In genomic region chr8:13493011-13493410, GRCm38 (mm10) we compare ENCODE assay signal across 9 mouse cellular contexts. TPM values are rescaled to one million over a fixed set of nuclear protein-coding genes. Genes with fewer than 3 reads are reported as not detected.
DNase-seq lines count a peak whose midpoint lies in the region; ATAC-seq lines count a peak whose summit lies in the region.
"Had no signal": no experiment of that assay in that cellular context is flagged by ENCODE, and none has a peak within 500 bp of the region (broad histone marks: within the 10 kb centered on the region; RNA-seq: fewer than 3 reads in every experiment).

No protein-coding gene starts in this region.

- WGBS in hindbrain, embryonic 15.5 days: 47% methylated on average over 11 of the region's 11 CpGs
- WGBS in lung, embryonic 16.5 days: 39% methylated on average over 11 of the region's 11 CpGs

- peaks cover 32% of the 10 kb centered on the region for H3K4me1 ChIP-seq in hindbrain, embryonic 15.5 days (replicated peaks)
- H3K4me1 ChIP-seq in lung, embryonic 16.5 days (replicated peaks; ENCODE audit: control insufficient read depth, insufficient read depth, low read length): peaks cover 32% of the 10 kb centered on the region

- H3K9ac ChIP-seq in hindbrain, embryonic 15.5 days: no peak overlapping the region
- no peak overlapping the region; the same call in 1 of the 2 replicates for H3K9ac ChIP-seq in lung, embryonic 16.5 days (ENCODE audit: low read length)

- no peaks in the 10 kb centered on the region; the same call in 1 of the 2 replicates for H3K36me3 ChIP-seq in hindbrain, embryonic 15.5 days
- H3K36me3 ChIP-seq in lung, embryonic 16.5 days (ENCODE audit: control insufficient read depth, insufficient read depth, low read length): no peaks in the 10 kb centered on the region

- no peaks in the 10 kb centered on the region for H3K9me3 ChIP-seq in hindbrain, embryonic 15.5 days
- H3K9me3 ChIP-seq in lung, embryonic 16.5 days (ENCODE audit: control insufficient read depth, low read length): no peaks in the 10 kb centered on the region

- H3K27ac ChIP-seq in hindbrain, embryonic 15.5 days (replicated peaks): no peak overlapping the region; the same call in 1 of the 2 replicates
- H3K27ac ChIP-seq in lung, embryonic 16.5 days (ENCODE audit: low read length): no peak overlapping the region

- no peak for ATAC-seq in hindbrain, embryonic 15.5 days (ENCODE audit: low FRiP score, low read depth)
- ATAC-seq in lung, embryonic 16.5 days (ENCODE audit: low read depth): peak; percentile 29; the same call in 1 of the 2 replicates
- ATAC-seq: Patski had no signal

- H3K4me3 ChIP-seq in hindbrain, embryonic 15.5 days: peak overlapping the region; percentile 52
- H3K4me3 ChIP-seq in lung, embryonic 16.5 days (ENCODE audit: low read length): peak overlapping the region; percentile 69

- peak; percentile 36 for DNase-seq in right cerebral cortex, postnatal 14 days
- no peak for DNase-seq in right cerebral cortex, adult 18-20 months
- DNase-seq in gastrocnemius, postnatal 14 days: peak; percentile 56
- DNase-seq in thymus, adult 18-20 months: no peak
- DNase-seq in spleen, postnatal 4 days (ENCODE audit: low spot score in 2 of 2): no peak
- no peak for DNase-seq in layer of hippocampus, postnatal 25 days (ENCODE audit: extremely low spot score in 1 of 2, low spot score in 1 of 2)

- intact Hi-C loops in gastrocnemius, postnatal 14 days (cut with DNase I; ENCODE audit: low total_unique reads): no loop called here

- no peaks in the 10 kb centered on the region; the same call in 1 of the 2 replicates for H3K27me3 ChIP-seq in hindbrain, embryonic 15.5 days
- peaks cover 6% of the 10 kb centered on the region; the same call in 1 of the 2 replicates for H3K27me3 ChIP-seq in lung, embryonic 16.5 days (ENCODE audit: control insufficient read depth, insufficient read depth, low read depth, low read length)
- H3K27me3 ChIP-seq: Patski had no signal

- peak overlapping the region; percentile 63 for H3K4me2 ChIP-seq in hindbrain, embryonic 15.5 days
- peak overlapping the region; percentile 98 for H3K4me2 ChIP-seq in lung, embryonic 16.5 days (ENCODE audit: low read depth, low read length)

RNA-seq across cellular contexts. Expression of gene Gas6, which starts 1.3 kb away (rescaled TPM):
- 10 to 100 TPM; 59.2 to 72.3 TPM for total RNA-seq in gastrocnemius, postnatal 14 days (2021)
- 52.1 and 53.8 TPM in 2 replicates for polyA plus RNA-seq in hindbrain, embryonic 15.5 days (2015; fragmentation: Nextera tagmentation; extraction: Ambion mirVana)
- polyA plus RNA-seq in lung, embryonic 16.5 days (2015; fragmentation: Nextera tagmentation; extraction: Ambion mirVana): 78.0 and 83.8 TPM in 2 replicates
- 10 to 100 TPM; 89.4 to 94.4 TPM for total RNA-seq in layer of hippocampus, postnatal 25 days (2021)

RNA-seq across cellular contexts. Expression of gene Tmem255b, which starts 58.0 kb away (rescaled TPM):
- total RNA-seq in gastrocnemius, postnatal 14 days (2021): 1 to 10 TPM; 4.3 to 4.8 TPM
- polyA plus RNA-seq in hindbrain, embryonic 15.5 days (2015; fragmentation: Nextera tagmentation; extraction: Ambion mirVana): 1.00 and 1.2 TPM in 2 replicates
- 0.70 and 1.1 TPM in 2 replicates for polyA plus RNA-seq in lung, embryonic 16.5 days (2015; fragmentation: Nextera tagmentation; extraction: Ambion mirVana)
- 1 to 10 TPM; 5.7 to 7.4 TPM for total RNA-seq in layer of hippocampus, postnatal 25 days (2021)

Comparison
In these comparisons a context has a peak if more than half of its experiments do, and no peak if none do; other contexts are left out.
1. DNase-seq: peak in right cerebral cortex, postnatal 14 days (single experiment) and gastrocnemius, postnatal 14 days (single experiment); none in right cerebral cortex, adult 18-20 months (single experiment), thymus, adult 18-20 months (0 of 2), spleen, postnatal 4 days (0 of 2) and layer of hippocampus, postnatal 25 days (0 of 2).